Mouse (Mus musculus) stomach, embryonic 15.5 days (tissue): ENCODE results near the gene Slc27a4. TPM values are rescaled to one million over a fixed set of nuclear protein-coding genes. Genes with fewer than 3 reads are reported as not detected.
"Not testable (repeated sequence)": the region's sequence is repeated elsewhere in the genome, so short reads cannot be mapped to it uniquely, and the experiment has no call there.

Experiments used
- ATAC-seq: fragments of 200-750 bp; cut with Nextera tagmentation; 2 replicates; pipeline ENCODE4 v1.8.0; 2017; ENCODE audit warnings: low read depth, moderate number of reproducible peaks, moderate TSS enrichment; ENCODE audit not compliant: insufficient read depth, low FRiP score
- H3K27ac ChIP-seq: fragments of 300-500 bp; sonication (generic); 2 replicates; pipeline ENCODE4 v1.5.1; 2015; ENCODE audit warnings: mild to moderate bottlenecking, inconsistent platforms
- H3K27me3 ChIP-seq: fragments of 300-500 bp; sonication (generic); replicated peaks from 2 replicates; pipeline ENCODE4 v1.6.1; 2015; ENCODE audit warnings: inconsistent platforms
- H3K36me3 ChIP-seq: fragments of 300-500 bp; sonication (generic); 2 replicates; pipeline ENCODE4 v1.6.1; 2015; ENCODE audit warnings: inconsistent platforms
- H3K4me1 ChIP-seq: fragments of 300-500 bp; sonication (generic); 2 replicates; pipeline ENCODE4 v1.6.1; 2015; ENCODE audit warnings: inconsistent platforms
- H3K4me2 ChIP-seq: fragments of 300-500 bp; sonication (generic); 2 replicates; pipeline ENCODE4 v1.6.1; 2015; ENCODE audit warnings: mild to moderate bottlenecking, inconsistent platforms
- H3K4me3 ChIP-seq: fragments of 300-500 bp; sonication (generic); replicated peaks from 2 replicates; pipeline ENCODE4 v1.5.1; 2015; ENCODE audit warnings: inconsistent platforms
- H3K9ac ChIP-seq: fragments of 300-500 bp; sonication (generic); 2 replicates; pipeline ENCODE4 v1.6.1; 2015; ENCODE audit warnings: inconsistent platforms
- H3K9me3 ChIP-seq: fragments of 300-500 bp; sonication (generic); 2 replicates; pipeline ENCODE4 v1.6.1; 2016; ENCODE audit warnings: inconsistent platforms
- WGBS: fragments of 180-500 bp; shearing (Covaris S2); methylation state at CpG from one replicate; pipeline ENCODE4 v1.1.7; 2015; 5-methylcytosine and 5-hydroxymethylcytosine counted together
- polyA plus RNA-seq: library from polyadenylated mRNA; unstranded; fragments of >200 nt; fragmentation: Nextera tagmentation; extraction: Ambion mirVana; gene quantifications from 2 replicates; pipeline ENCODE4 v1.2.1, GENCODE M21; 2015

Slc27a4 gene
- polyA plus RNA-seq = 19.7 and 21.3 TPM in 2 replicates

GRCm38 (mm10) chr2:29802075-29802826 is at the start of gene Slc27a4:
TSS of gene Slc27a4 (plus strand) at chr2:29802634.
- ATAC-seq = peak; percentile 98
- peak within 1 kb of the TSS; percentile 81 for H3K27ac ChIP-seq
- 5% methylated on average over 28 of the region's 28 CpGs for WGBS

GRCm38 (mm10) chr2:29755693-29756092 is 46.7 kb upstream of the Slc27a4 start:
- Histone ChIP-seq H3K9me3 (no peaks in the 10 kb centered on the region), H3K4me3 (no peak overlapping the region), H3K36me3 (no peaks in the 10 kb centered on the region), H3K27ac (no peak overlapping the region), H3K4me1 (0 out of 2 replicates have a peak, but pooled peaks cover 3% of the 10 kb centered on the region), H3K27me3 (peaks cover 11% of the 10 kb centered on the region; the same call in 1 of the 2 replicates), H3K9ac (no peak overlapping the region), H3K4me2 (no peak overlapping the region)
- no peak for ATAC-seq

More at GRCm38 (mm10) chr2:29802075-29802826, at the start of gene Slc27a4:
- Histone ChIP-seq H3K9ac (peak within 1 kb of the TSS; percentile 83), H3K27me3 (no peaks in the 10 kb centered on the region), H3K4me2 (peak within 1 kb of the TSS; percentile 81), H3K36me3 (peaks cover 20% of the 10 kb centered on the region), H3K9me3 (no peaks in the 10 kb centered on the region), H3K4me3 (peak within 1 kb of the TSS; percentile 86), H3K4me1 (peaks cover 9% of the 10 kb centered on the region; the same call in 1 of the 2 replicates)

- no peaks in the 10 kb centered on the region for H3K4me1 ChIP-seq
- no peaks in the 10 kb centered on the region for H3K9me3 ChIP-seq
- WGBS = 0% methylated on average over 1 of the region's 1 CpGs
- no peak overlapping the region for H3K4me2 ChIP-seq
- H3K4me3 ChIP-seq = no peak overlapping the region
- H3K36me3 ChIP-seq = no peaks in the 10 kb centered on the region
- no peak overlapping the region for H3K27ac ChIP-seq
- no peak overlapping the region for H3K9ac ChIP-seq
- H3K27me3 ChIP-seq = no peaks in the 10 kb centered on the region
- 0 out of 2 replicates have a peak, but pooled peaks have one; percentile 8 for ATAC-seq
These were observed 37.6 kb upstream of the Slc27a4 start for GRCm38 (mm10) chr2:29764831-29765230.

- H3K9ac ChIP-seq = no peak overlapping the region
- peak overlapping the region; percentile 77 for H3K27ac ChIP-seq
- no peak overlapping the region for H3K4me2 ChIP-seq
- no peak for ATAC-seq
- no peaks in the 10 kb centered on the region for H3K4me1 ChIP-seq
- 0 out of 2 replicates have a peak, but pooled peaks cover 6% of the 10 kb centered on the region for H3K36me3 ChIP-seq
- H3K4me3 ChIP-seq = no peak overlapping the region
- 44% methylated on average over 11 of the region's 11 CpGs for WGBS
- H3K9me3 ChIP-seq = no peaks in the 10 kb centered on the region
- no peaks in the 10 kb centered on the region for H3K27me3 ChIP-seq
These were observed 34.3 kb upstream of the Slc27a4 start for GRCm38 (mm10) chr2:29767976-29768709.

- Histone ChIP-seq H3K27ac (peak overlapping the region; percentile 77; the same call in 1 of the 2 replicates), H3K9me3 (no peaks in the 10 kb centered on the region), H3K36me3 (0 out of 2 replicates have a peak, but pooled peaks cover 7% of the 10 kb centered on the region), H3K4me1 (no peaks in the 10 kb centered on the region), H3K9ac (no peak overlapping the region), H3K4me3 (no peak overlapping the region), H3K4me2 (no peak overlapping the region), H3K27me3 (no peaks in the 10 kb centered on the region)
- WGBS = 53% methylated on average over 9 of the region's 9 CpGs
- no peak for ATAC-seq
These were observed 33.5 kb upstream of the Slc27a4 start for GRCm38 (mm10) chr2:29768901-29769300.

GRCm38 (mm10) chr2:29770162-29770561 is 32.3 kb upstream of the Slc27a4 start:
- no peak for ATAC-seq
- Histone ChIP-seq H3K4me3 (no peak overlapping the region), H3K4me2 (no peak overlapping the region), H3K9ac (no peak overlapping the region), H3K36me3 (0 out of 2 replicates have a peak, but pooled peaks cover 7% of the 10 kb centered on the region), H3K27me3 (no peaks in the 10 kb centered on the region), H3K9me3 (no peaks in the 10 kb centered on the region), H3K27ac (no peak overlapping the region), H3K4me1 (no peaks in the 10 kb centered on the region)

GRCm38 (mm10) chr2:29771611-29772461 is 30.6 kb upstream of the Slc27a4 start:
- H3K4me3 ChIP-seq = no peak overlapping the region
- H3K4me1 ChIP-seq = no peaks in the 10 kb centered on the region
- 57% methylated on average over 8 of the region's 8 CpGs for WGBS
- H3K36me3 ChIP-seq = 0 out of 2 replicates have a peak, but pooled peaks cover 10% of the 10 kb centered on the region
- H3K9ac ChIP-seq = no peak overlapping the region
- peak overlapping the region; percentile 27 for H3K27ac ChIP-seq
- no peaks in the 10 kb centered on the region for H3K9me3 ChIP-seq
- H3K27me3 ChIP-seq = no peaks in the 10 kb centered on the region
- ATAC-seq = no peak
- no peak overlapping the region for H3K4me2 ChIP-seq

- peak; percentile 21; the same call in 1 of the 2 replicates for ATAC-seq
- WGBS = 76% methylated on average over 4 of the region's 4 CpGs
- Histone ChIP-seq H3K9me3 (no peaks in the 10 kb centered on the region), H3K27ac (no peak overlapping the region), H3K36me3 (peaks cover 25% of the 10 kb centered on the region), H3K4me1 (no peaks in the 10 kb centered on the region), H3K4me2 (no peak overlapping the region), H3K27me3 (no peaks in the 10 kb centered on the region), H3K9ac (no peak overlapping the region), H3K4me3 (no peak overlapping the region)
These were observed 29.1 kb upstream of the Slc27a4 start for GRCm38 (mm10) chr2:29773323-29773722.

- H3K4me1 ChIP-seq, H3K9me3 ChIP-seq, H3K27ac ChIP-seq, ATAC-seq, H3K4me3 ChIP-seq, H3K4me2 ChIP-seq, H3K9ac ChIP-seq, H3K27me3 ChIP-seq: not testable (repeated sequence)
- peaks cover 69% of the 10 kb centered on the region for H3K36me3 ChIP-seq
- 93% methylated on average over 2 of the region's 2 CpGs for WGBS
These were observed 21.2 kb upstream of the Slc27a4 start for GRCm38 (mm10) chr2:29781256-29781655.

- Histone ChIP-seq H3K27me3 (no peaks in the 10 kb centered on the region), H3K4me3 (no peak overlapping the region), H3K36me3 (peaks cover 44% of the 10 kb centered on the region), H3K4me1 (peaks cover 16% of the 10 kb centered on the region), H3K9ac (no peak overlapping the region), H3K4me2 (no peak overlapping the region), H3K27ac (no peak overlapping the region), H3K9me3 (no peaks in the 10 kb centered on the region)
- 69% methylated on average over 4 of the region's 4 CpGs for WGBS
- no peak for ATAC-seq
These were observed 18.1 kb upstream of the Slc27a4 start for GRCm38 (mm10) chr2:29784290-29784689.

- 1% methylated on average over 31 of the region's 31 CpGs for WGBS
- H3K4me3 ChIP-seq = peak within 1 kb of the TSS; percentile 65
- peaks cover 16% of the 10 kb centered on the region for H3K4me1 ChIP-seq
- ATAC-seq = peak; percentile 86
- H3K9me3 ChIP-seq = no peaks in the 10 kb centered on the region
- no peaks in the 10 kb centered on the region for H3K27me3 ChIP-seq
- peak within 1 kb of the TSS; percentile 54 for H3K9ac ChIP-seq
- peak within 1 kb of the TSS; percentile 87 for H3K4me2 ChIP-seq
- H3K36me3 ChIP-seq = peaks cover 39% of the 10 kb centered on the region
- peak within 1 kb of the TSS; percentile 73 for H3K27ac ChIP-seq
These were observed 15.1 kb upstream of the Slc27a4 start, which contains the start of gene Coq4 for GRCm38 (mm10) chr2:29787104-29787917. TSS of gene Coq4 (plus strand) at chr2:29787493.
